Mouse (Mus musculus): Measurements from ENCODE around the gene Gpr83. TPM values are rescaled to one million over a fixed set of nuclear protein-coding genes. Genes with fewer than 3 reads are reported as not detected.

Gpr83 gene
- total and polyA plus RNA-seq, 3 experiments: 0.14 TPM; not detected in 2

- intact Hi-C loops (cut with DNase I): no loop called here
- TF ChIP-seq EP300 (IDR thresholded peaks at IDR 0.05; ENCODE audit: insufficient read depth, low read depth, low read length): no peak
- no peak for TF ChIP-seq CTCF (IDR thresholded peaks at IDR 0.05)
- no peak for TF ChIP-seq POLR2A (IDR thresholded peaks at IDR 0.05; ENCODE audit: insufficient read depth, low read depth, low read length)
- no peaks in the 10 kb centered on the region for H3K4me1 ChIP-seq (ENCODE audit: control insufficient read depth, insufficient read depth, low read length)
- no peaks in the 10 kb centered on the region for H3K79me2 ChIP-seq (replicated peaks; ENCODE audit: control insufficient read depth, insufficient read depth, low read length)
- no peaks in the 10 kb centered on the region for H3K27me3 ChIP-seq (ENCODE audit: control insufficient read depth, insufficient read depth, low read length)
- no peak overlapping the region for H3K4me3 ChIP-seq
- H3K9ac ChIP-seq (ENCODE audit: low read depth, low read length): no peak overlapping the region
- DNase-seq: no peak
- no peak overlapping the region for H3K27ac ChIP-seq
- H3K36me3 ChIP-seq (ENCODE audit: control insufficient read depth, insufficient read depth, low read length): no peaks in the 10 kb centered on the region
- WGBS: 95% methylated on average over 3 of the region's 3 CpGs
These were observed 43.0 kb downstream of the Gpr83 start for GRCm38 (mm10) chr9:14903006-14903405.

GRCm38 (mm10) chr9:14903581-14904378, 43.8 kb downstream of the Gpr83 start, which contains the start of gene Izumo1r:
Gene Izumo1r, minus strand, starts transcription at chr9:14903949.
- intact Hi-C loops (cut with DNase I): no loop called here
- Histone ChIP-seq H3K9ac (ENCODE audit: low read depth, low read length) (no peak within 1 kb of the TSS), H3K27ac (no peak within 1 kb of the TSS), H3K4me1 (ENCODE audit: control insufficient read depth, insufficient read depth, low read length) (no peaks in the 10 kb centered on the region), H3K4me3 (no peak within 1 kb of the TSS), H3K79me2 (replicated peaks; ENCODE audit: control insufficient read depth, insufficient read depth, low read length) (no peaks in the 10 kb centered on the region), H3K27me3 (ENCODE audit: control insufficient read depth, insufficient read depth, low read length) (no peaks in the 10 kb centered on the region), H3K36me3 (ENCODE audit: control insufficient read depth, insufficient read depth, low read length) (no peaks in the 10 kb centered on the region)
- 44% methylated on average over 11 of the region's 11 CpGs for WGBS
- DNase-seq: no peak
- no peak for TF ChIP-seq CTCF (IDR thresholded peaks at IDR 0.05)
- no peak for TF ChIP-seq POLR2A (IDR thresholded peaks at IDR 0.05; ENCODE audit: insufficient read depth, low read depth, low read length)
- TF ChIP-seq EP300 (IDR thresholded peaks at IDR 0.05; ENCODE audit: insufficient read depth, low read depth, low read length): no peak

DNA sequence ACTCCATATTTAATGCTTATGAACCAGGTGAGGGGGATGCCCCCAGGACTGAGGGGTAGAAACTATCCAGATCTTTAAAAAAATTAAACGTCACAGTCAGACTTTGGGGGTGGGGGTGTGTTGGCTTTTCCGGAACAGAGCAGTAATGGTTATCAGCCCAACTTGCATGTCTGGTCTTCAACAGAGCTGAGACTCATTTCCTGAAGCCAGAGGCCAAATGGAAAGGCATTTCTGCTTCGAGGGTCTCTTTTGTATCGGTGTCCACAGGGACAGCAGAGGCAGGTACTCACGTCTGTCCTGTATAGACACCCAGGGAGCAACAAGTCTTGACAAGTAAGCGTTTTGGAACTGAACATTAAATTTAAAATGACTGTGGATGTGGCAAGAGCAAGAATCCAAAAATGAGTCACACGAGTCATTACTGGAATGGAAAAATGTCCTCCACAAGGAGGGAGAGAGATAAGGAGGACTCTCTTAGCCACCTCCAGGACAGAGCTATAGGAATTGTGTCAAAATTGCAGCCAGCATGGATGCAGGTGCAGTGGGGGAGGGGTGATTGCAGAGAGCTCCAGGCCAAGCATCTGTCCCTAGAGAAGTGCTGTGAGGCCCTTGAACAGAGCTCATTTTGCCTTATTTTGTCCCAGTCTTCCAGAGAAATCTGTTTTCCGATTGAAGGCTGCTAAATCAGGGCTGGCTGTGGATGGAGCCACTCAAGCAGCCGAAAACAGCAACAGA, 44.9 kb downstream of the Gpr83 start:
- H3K36me3 ChIP-seq (ENCODE audit: control insufficient read depth, insufficient read depth, low read length): no peaks in the 10 kb centered on the region
- intact Hi-C loops (cut with DNase I): no loop called here

GRCm38 (mm10) chr9:14905956-14906355, 45.9 kb downstream of the Gpr83 start:
- H3K4me1 ChIP-seq (ENCODE audit: control insufficient read depth, insufficient read depth, low read length): no peaks in the 10 kb centered on the region
- no peak for DNase-seq
- H3K9ac ChIP-seq (ENCODE audit: low read depth, low read length): no peak overlapping the region
- H3K27ac ChIP-seq: no peak overlapping the region
- H3K79me2 ChIP-seq (replicated peaks; ENCODE audit: control insufficient read depth, insufficient read depth, low read length): no peaks in the 10 kb centered on the region
- H3K27me3 ChIP-seq (ENCODE audit: control insufficient read depth, insufficient read depth, low read length): no peaks in the 10 kb centered on the region
- no peak overlapping the region for H3K4me3 ChIP-seq
- TF ChIP-seq CTCF (IDR thresholded peaks at IDR 0.05): no peak
- TF ChIP-seq POLR2A (IDR thresholded peaks at IDR 0.05; ENCODE audit: insufficient read depth, low read depth, low read length): no peak
- TF ChIP-seq EP300 (IDR thresholded peaks at IDR 0.05; ENCODE audit: insufficient read depth, low read depth, low read length): no peak
- intact Hi-C loops (cut with DNase I): no loop called here
- 48% methylated on average over 3 of the region's 3 CpGs for WGBS
- no peaks in the 10 kb centered on the region for H3K36me3 ChIP-seq (ENCODE audit: control insufficient read depth, insufficient read depth, low read length)

More for the DNA sequence above, 44.9 kb downstream of the Gpr83 start:
- Histone ChIP-seq H3K9ac (ENCODE audit: low read depth, low read length) (no peak overlapping the region), H3K27me3 (ENCODE audit: control insufficient read depth, insufficient read depth, low read length) (no peaks in the 10 kb centered on the region), H3K4me3 (no peak overlapping the region), H3K4me1 (ENCODE audit: control insufficient read depth, insufficient read depth, low read length) (no peaks in the 10 kb centered on the region), H3K79me2 (replicated peaks; ENCODE audit: control insufficient read depth, insufficient read depth, low read length) (no peaks in the 10 kb centered on the region), H3K27ac (no peak overlapping the region)
- 20% methylated on average over 9 of the region's 9 CpGs for WGBS
- TF ChIP-seq CTCF (IDR thresholded peaks at IDR 0.05): no peak
- no peak for TF ChIP-seq EP300 (IDR thresholded peaks at IDR 0.05; ENCODE audit: insufficient read depth, low read depth, low read length)
- no peak for TF ChIP-seq POLR2A (IDR thresholded peaks at IDR 0.05; ENCODE audit: insufficient read depth, low read depth, low read length)
- no peak for DNase-seq

GRCm38 (mm10) chr9:14907816-14908415, 47.9 kb downstream of the Gpr83 start:
- Histone ChIP-seq H3K36me3 (ENCODE audit: control insufficient read depth, insufficient read depth, low read length) (no peaks in the 10 kb centered on the region), H3K27me3 (ENCODE audit: control insufficient read depth, insufficient read depth, low read length) (no peaks in the 10 kb centered on the region), H3K9ac (ENCODE audit: low read depth, low read length) (no peak overlapping the region), H3K79me2 (replicated peaks; ENCODE audit: control insufficient read depth, insufficient read depth, low read length) (no peaks in the 10 kb centered on the region), H3K27ac (no peak overlapping the region), H3K4me1 (ENCODE audit: control insufficient read depth, insufficient read depth, low read length) (no peaks in the 10 kb centered on the region), H3K4me3 (no peak overlapping the region)
- TF ChIP-seq EP300 (IDR thresholded peaks at IDR 0.05; ENCODE audit: insufficient read depth, low read depth, low read length) (no peak), POLR2A (IDR thresholded peaks at IDR 0.05; ENCODE audit: insufficient read depth, low read depth, low read length) (no peak), CTCF (IDR thresholded peaks at IDR 0.05) (no peak)
- 33% methylated on average over 7 of the region's 7 CpGs for WGBS
- intact Hi-C loops (cut with DNase I): no loop called here
- no peak for DNase-seq

Measured in heart, adult 2 months (tissue).